Mouse (Mus musculus) erythroblast, embryonic 14.5 days (primary cell): Measurements from ENCODE around the gene Gm17416. TPM values are rescaled to one million over a fixed set of nuclear protein-coding genes. Genes with fewer than 3 reads are reported as not detected.

Source experiments
- H3K27me3 ChIP-seq: 2 replicates; pipeline ENCODE4 v1.6.1; 2012; ENCODE audit warnings: inconsistent platforms; ENCODE audit not compliant: control insufficient read depth
- H3K36me3 ChIP-seq: 2 replicates; pipeline ENCODE4 v1.6.1; 2012; ENCODE audit warnings: mild to moderate bottlenecking, inconsistent platforms; ENCODE audit not compliant: control insufficient read depth
- H3K4me1 ChIP-seq: 2 replicates; pipeline ENCODE4 v1.6.1; 2012; ENCODE audit warnings: inconsistent platforms; ENCODE audit not compliant: control insufficient read depth
- H3K4me3 ChIP-seq: replicated peaks from 2 replicates; pipeline ENCODE3; 2012; ENCODE audit warnings: moderate library complexity, mild to moderate bottlenecking, inconsistent platforms
- H3K9me3 ChIP-seq: 2 replicates; pipeline ENCODE4 v1.6.1; 2012; ENCODE audit warnings: low read length, inconsistent platforms, mixed read lengths; ENCODE audit not compliant: control insufficient read depth
- GATA1 ChIP-seq: IDR thresholded peaks from 2 replicates; pipeline ENCODE4 v1.6.1; 2012; ENCODE audit warnings: low read length, inconsistent platforms, mixed read lengths
- TAL1 ChIP-seq: IDR thresholded peaks from 3 replicates; pipeline ENCODE4 v1.6.1; 2012; ENCODE audit warnings: low read length, inconsistent platforms, mixed read lengths
- polyA plus RNA-seq: library from polyadenylated mRNA; stranded (reverse); fragments of >175 nt; gene quantifications from 2 replicates; pipeline ENCODE4 v1.2.3, GENCODE M21; 2012

Gm17416 gene
- polyA plus RNA-seq: not detected in 2 replicates

GRCm38 (mm10) chr2:152569038-152569437 is at the start of gene Gm17416:
TSS of gene Gm17416 (plus strand) at chr2:152569338.
- Histone ChIP-seq H3K36me3 (no peaks in the 10 kb centered on the region), H3K4me3 (no peak within 1 kb of the TSS), H3K4me1 (no peaks in the 10 kb centered on the region), H3K27me3 (no peaks in the 10 kb centered on the region), H3K9me3 (no peaks in the 10 kb centered on the region)
- no peak for TF ChIP-seq TAL1
- TF ChIP-seq GATA1: no peak

DNA sequence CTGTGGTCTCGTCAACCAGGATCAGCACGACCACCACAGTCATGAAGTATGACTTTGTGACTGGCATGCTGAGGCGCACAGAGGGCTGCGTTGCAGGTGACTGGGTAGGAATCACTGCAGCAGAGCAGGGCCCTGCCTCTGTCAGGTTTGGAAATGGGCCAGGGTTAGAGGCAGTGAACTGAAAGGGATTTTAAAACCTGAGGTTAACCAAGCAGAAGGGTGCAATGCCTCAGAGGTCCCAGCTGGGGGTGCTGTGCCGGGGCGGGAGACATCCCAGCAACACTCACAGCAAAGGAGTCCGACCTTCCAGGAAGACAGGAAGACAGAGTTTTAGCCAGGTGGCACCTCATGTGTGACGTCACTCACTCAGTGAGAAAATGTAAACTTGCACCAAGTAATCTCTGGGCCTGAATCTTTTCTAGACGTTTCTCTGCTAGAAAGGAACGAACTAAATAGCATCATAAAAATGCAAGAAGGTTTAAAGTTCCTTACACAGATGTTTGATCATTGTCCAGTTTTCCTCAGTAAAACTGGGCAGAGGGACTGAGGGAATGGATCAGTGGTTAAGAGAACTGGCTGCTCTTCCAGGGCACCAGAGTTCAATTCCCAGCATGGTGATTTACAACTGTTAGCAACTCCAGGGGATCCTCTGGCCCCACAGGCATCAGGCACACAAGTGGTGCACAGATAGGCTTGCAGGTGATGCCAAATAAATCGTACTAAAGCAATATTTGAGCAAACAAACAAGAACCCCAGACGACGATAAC is 29.0 kb upstream of the Gm17416 start, which contains the start of gene Defb29:
Gene Defb29, minus strand, starts transcription at position 155 of the 767 bp plus-strand sequence.
- Histone ChIP-seq H3K4me1 (no peaks in the 10 kb centered on the region), H3K27me3 (no peaks in the 10 kb centered on the region), H3K9me3 (peaks cover 3% of the 10 kb centered on the region; the same call in 1 of the 2 replicates), H3K36me3 (no peaks in the 10 kb centered on the region), H3K4me3 (no peak within 1 kb of the TSS)
- TF ChIP-seq TAL1 (no peak), GATA1 (no peak)

GRCm38 (mm10) chr2:152541979-152542378 is 27.2 kb upstream of the Gm17416 start:
- Histone ChIP-seq H3K27me3 (no peaks in the 10 kb centered on the region), H3K4me1 (no peaks in the 10 kb centered on the region)

DNA sequence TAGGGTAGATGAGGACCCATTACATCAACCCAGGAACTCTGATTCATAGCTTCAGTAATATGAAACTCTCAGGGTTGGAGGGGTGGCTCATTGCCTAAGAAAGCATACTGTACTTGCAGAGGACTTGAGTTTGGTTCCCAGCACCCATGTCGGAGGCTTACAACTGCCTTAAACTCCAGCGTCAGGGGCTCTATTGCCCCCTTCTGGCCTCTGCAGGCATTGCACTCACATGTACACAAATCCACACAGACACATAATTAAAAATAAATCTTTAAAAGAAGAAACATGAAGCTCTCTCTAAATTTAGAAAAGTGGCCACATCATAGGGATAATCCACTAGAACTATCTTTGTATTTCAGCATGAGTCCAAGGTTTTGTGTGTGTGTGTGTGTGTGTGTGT is 26.2 kb upstream of the Gm17416 start:
- Histone ChIP-seq H3K36me3 (no peaks in the 10 kb centered on the region), H3K4me1 (no peaks in the 10 kb centered on the region), H3K9me3 (peaks cover 3% of the 10 kb centered on the region; the same call in 1 of the 2 replicates), H3K27me3 (no peaks in the 10 kb centered on the region), H3K4me3 (no peak overlapping the region)
- no peak for TF ChIP-seq GATA1
- no peak for TF ChIP-seq TAL1

More at GRCm38 (mm10) chr2:152541979-152542378, 27.2 kb upstream of the Gm17416 start:
- Histone ChIP-seq H3K4me3 (no peak overlapping the region), H3K9me3 (peaks cover 3% of the 10 kb centered on the region; the same call in 1 of the 2 replicates), H3K36me3 (no peaks in the 10 kb centered on the region)
- no peak for TF ChIP-seq GATA1
- TF ChIP-seq TAL1: no peak

GRCm38 (mm10) chr2:152543478-152543877 is 25.7 kb upstream of the Gm17416 start:
- TF ChIP-seq TAL1 (no peak), GATA1 (no peak)
- Histone ChIP-seq H3K27me3 (no peaks in the 10 kb centered on the region), H3K4me1 (no peaks in the 10 kb centered on the region), H3K9me3 (peaks cover 3% of the 10 kb centered on the region; the same call in 1 of the 2 replicates), H3K36me3 (no peaks in the 10 kb centered on the region), H3K4me3 (no peak overlapping the region)

DNA sequence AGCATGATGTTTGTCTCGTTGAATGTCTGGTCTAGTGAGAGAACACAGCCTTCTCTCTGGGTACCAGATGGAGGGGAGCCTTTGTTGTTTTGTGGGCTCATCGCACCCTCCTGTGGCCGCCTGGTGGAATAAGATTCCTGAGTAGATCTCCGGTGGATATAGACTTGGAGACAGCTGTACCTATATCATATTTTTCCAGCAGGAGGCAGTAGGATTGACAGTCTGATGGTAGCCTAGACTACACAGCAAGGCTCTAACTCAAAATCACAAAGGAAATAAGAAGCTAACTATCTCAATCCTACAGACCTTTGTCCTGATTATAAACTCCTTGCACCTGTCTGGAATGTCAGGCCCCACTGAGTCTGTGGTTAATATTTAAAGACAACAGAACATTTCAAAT is 24.4 kb upstream of the Gm17416 start:
- no peak overlapping the region for H3K4me3 ChIP-seq
- no peaks in the 10 kb centered on the region for H3K4me1 ChIP-seq
- TF ChIP-seq GATA1 (no peak), TAL1 (no peak)
- H3K27me3 ChIP-seq: no peaks in the 10 kb centered on the region
- peaks cover 3% of the 10 kb centered on the region; the same call in 1 of the 2 replicates for H3K9me3 ChIP-seq
- H3K36me3 ChIP-seq: no peaks in the 10 kb centered on the region

- Histone ChIP-seq H3K4me3 (no peak overlapping the region), H3K9me3 (no peaks in the 10 kb centered on the region), H3K4me1 (no peaks in the 10 kb centered on the region), H3K36me3 (no peaks in the 10 kb centered on the region), H3K27me3 (no peaks in the 10 kb centered on the region)
- no peak for TF ChIP-seq TAL1
- no peak for TF ChIP-seq GATA1
Observed at GRCm38 (mm10) chr2:152548124-152548523, 21.0 kb upstream of the Gm17416 start.

DNA sequence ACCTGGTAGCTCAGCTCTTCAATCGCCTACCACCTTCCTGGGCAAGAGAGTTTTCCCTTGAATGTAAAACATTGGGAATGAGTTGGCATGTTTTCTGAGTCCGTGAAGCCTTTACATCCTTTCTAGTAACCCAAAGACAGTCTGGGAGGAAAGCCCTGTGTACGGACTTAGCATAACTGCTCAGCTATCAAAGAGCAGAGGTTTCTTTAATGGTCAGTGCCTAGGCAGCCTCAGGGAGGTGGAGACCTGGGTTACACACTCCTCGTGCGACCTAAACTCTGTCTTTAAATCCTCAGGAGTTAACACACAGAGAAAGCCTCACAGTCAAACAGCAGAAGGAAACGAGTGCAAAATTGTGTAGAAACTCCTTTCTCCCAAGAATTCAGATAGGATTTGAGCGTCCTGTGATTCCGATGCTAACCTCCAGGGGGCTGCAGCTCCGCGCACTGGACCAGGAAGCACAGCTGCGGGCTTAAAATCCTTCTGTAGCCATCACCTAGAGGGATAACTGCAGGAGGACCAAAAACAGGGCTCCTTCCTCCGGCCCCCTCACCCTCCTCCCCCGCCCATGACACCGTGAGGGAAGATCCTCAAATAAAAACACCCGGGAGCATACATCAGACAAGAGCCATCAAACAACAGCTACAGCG is 15.2 kb upstream of the Gm17416 start:
- H3K4me1 ChIP-seq: no peaks in the 10 kb centered on the region
- H3K4me3 ChIP-seq: no peak overlapping the region
- H3K36me3 ChIP-seq: no peaks in the 10 kb centered on the region
- H3K27me3 ChIP-seq: no peaks in the 10 kb centered on the region; the same call in 1 of the 2 replicates
- TF ChIP-seq GATA1 (no peak), TAL1 (no peak)
- no peaks in the 10 kb centered on the region for H3K9me3 ChIP-seq

DNA sequence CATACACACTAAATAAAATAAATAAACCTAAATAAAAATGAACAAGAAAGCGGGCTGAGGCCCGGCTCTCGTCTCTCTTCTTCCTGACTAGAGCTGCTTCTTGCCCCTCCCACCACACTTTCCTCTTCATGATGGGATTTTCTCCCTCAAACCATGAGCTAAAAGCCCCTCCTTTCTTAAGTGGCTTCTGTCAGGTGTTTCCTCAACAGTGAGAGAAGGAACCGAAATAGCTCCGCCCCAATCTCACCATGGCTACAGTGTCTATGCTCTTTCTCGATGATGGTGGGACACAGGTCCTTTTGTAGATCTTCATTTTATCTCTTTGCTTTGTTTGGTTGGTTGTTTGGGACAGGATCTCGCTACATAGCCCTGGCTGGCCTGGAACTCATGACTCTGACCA is 12.5 kb upstream of the Gm17416 start:
- no peaks in the 10 kb centered on the region for H3K9me3 ChIP-seq
- TF ChIP-seq GATA1 (no peak), TAL1 (no peak)
- no peaks in the 10 kb centered on the region; the same call in 1 of the 2 replicates for H3K4me1 ChIP-seq
- H3K4me3 ChIP-seq: no peak overlapping the region
- H3K36me3 ChIP-seq: no peaks in the 10 kb centered on the region
- H3K27me3 ChIP-seq: no peaks in the 10 kb centered on the region; the same call in 1 of the 2 replicates
